Mouse (Mus musculus): ENCODE data around the gene Tmem107. TPM values are rescaled to one million over a fixed set of nuclear protein-coding genes. Genes with fewer than 3 reads are reported as not detected.
A peak's percentile ranks its signal among the peaks of the same experiment; 100 is the strongest.

Gene Tmem107
- polyA plus RNA-seq, 1 experiment from 2014 or later, result 48.2 TPM

- H3K9me3 ChIP-seq, result no peaks in the 10 kb centered on the region
- no peak overlapping the region for H3K4me3 ChIP-seq
These were observed 33.9 kb downstream of the Tmem107 start for GRCm38 (mm10) chr11:69104487-69104886.

GRCm38 (mm10) chr11:69105227-69105626, 34.6 kb downstream of the Tmem107 start:
- H3K27me3 ChIP-seq, result no peaks in the 10 kb centered on the region

More at GRCm38 (mm10) chr11:69104487-69104886, 33.9 kb downstream of the Tmem107 start:
- no peak overlapping the region for H3K9ac ChIP-seq
- 89% methylated on average over 14 of the region's 14 CpGs for WGBS
- H3K27me3 ChIP-seq, result no peaks in the 10 kb centered on the region
- peaks cover 91% of the 10 kb centered on the region for H3K36me3 ChIP-seq
- ATAC-seq (ENCODE audit: insufficient number of reproducible peaks, insufficient read depth, low FRiP score, low TSS enrichment, low read depth), result no peak
- no peak overlapping the region for H3K27ac ChIP-seq
- peaks cover 16% of the 10 kb centered on the region for H3K4me1 ChIP-seq
- no peak overlapping the region for H3K4me2 ChIP-seq

GRCm38 (mm10) chr11:69105796-69106195, 35.2 kb downstream of the Tmem107 start:
- no peak overlapping the region for H3K4me3 ChIP-seq
- no peak overlapping the region for H3K9ac ChIP-seq
- peaks cover 8% of the 10 kb centered on the region for H3K4me1 ChIP-seq
- no peaks in the 10 kb centered on the region for H3K9me3 ChIP-seq
- 76% methylated on average over 2 of the region's 2 CpGs for WGBS
- no peaks in the 10 kb centered on the region for H3K27me3 ChIP-seq
- peaks cover 89% of the 10 kb centered on the region for H3K36me3 ChIP-seq
- ATAC-seq (ENCODE audit: insufficient number of reproducible peaks, insufficient read depth, low FRiP score, low TSS enrichment, low read depth), result no peak
- H3K27ac ChIP-seq, result no peak overlapping the region
- H3K4me2 ChIP-seq, result no peak overlapping the region

More at GRCm38 (mm10) chr11:69105227-69105626, 34.6 kb downstream of the Tmem107 start:
- Histone ChIP-seq H3K4me2 (no peak overlapping the region), H3K9me3 (no peaks in the 10 kb centered on the region), H3K4me3 (no peak overlapping the region), H3K4me1 (peaks cover 14% of the 10 kb centered on the region), H3K36me3 (peaks cover 93% of the 10 kb centered on the region), H3K27ac (no peak overlapping the region), H3K9ac (no peak overlapping the region)
- no peak for ATAC-seq (ENCODE audit: insufficient number of reproducible peaks, insufficient read depth, low FRiP score, low TSS enrichment, low read depth)
- WGBS, result 96% methylated on average over 6 of the region's 6 CpGs

- no peak for ATAC-seq (ENCODE audit: insufficient number of reproducible peaks, insufficient read depth, low FRiP score, low TSS enrichment, low read depth)
- Histone ChIP-seq H3K9ac (no peak overlapping the region), H3K36me3 (peaks cover 84% of the 10 kb centered on the region), H3K9me3 (no peaks in the 10 kb centered on the region), H3K27ac (no peak overlapping the region), H3K4me3 (no peak overlapping the region), H3K4me1 (peaks cover 8% of the 10 kb centered on the region), H3K4me2 (no peak overlapping the region), H3K27me3 (no peaks in the 10 kb centered on the region)
- WGBS, result 87% methylated on average over 11 of the region's 11 CpGs
These were observed 35.7 kb downstream of the Tmem107 start for GRCm38 (mm10) chr11:69106299-69106698.

- peaks cover 79% of the 10 kb centered on the region for H3K36me3 ChIP-seq
- 86% methylated on average over 11 of the region's 11 CpGs for WGBS
- no peaks in the 10 kb centered on the region for H3K9me3 ChIP-seq
These were observed 36.2 kb downstream of the Tmem107 start for GRCm38 (mm10) chr11:69106842-69107241.

GRCm38 (mm10) chr11:69107676-69108075, 37.1 kb downstream of the Tmem107 start:
- Histone ChIP-seq H3K9ac (no peak overlapping the region), H3K27ac (no peak overlapping the region), H3K36me3 (peaks cover 70% of the 10 kb centered on the region), H3K27me3 (no peaks in the 10 kb centered on the region), H3K4me1 (peaks cover 8% of the 10 kb centered on the region), H3K4me2 (no peak overlapping the region), H3K4me3 (no peak overlapping the region), H3K9me3 (no peaks in the 10 kb centered on the region)
- no peak for ATAC-seq (ENCODE audit: insufficient number of reproducible peaks, insufficient read depth, low FRiP score, low TSS enrichment, low read depth)
- 89% methylated on average over 11 of the region's 11 CpGs for WGBS

More at GRCm38 (mm10) chr11:69106842-69107241, 36.2 kb downstream of the Tmem107 start:
- Histone ChIP-seq H3K4me1 (peaks cover 8% of the 10 kb centered on the region), H3K27ac (no peak overlapping the region), H3K4me3 (no peak overlapping the region), H3K9ac (no peak overlapping the region), H3K27me3 (no peaks in the 10 kb centered on the region), H3K4me2 (no peak overlapping the region)
- no peak for ATAC-seq (ENCODE audit: insufficient number of reproducible peaks, insufficient read depth, low FRiP score, low TSS enrichment, low read depth)

- Histone ChIP-seq H3K27ac (no peak overlapping the region), H3K27me3 (0 out of 2 replicates have a peak, but pooled peaks cover 5% of the 10 kb centered on the region), H3K9me3 (no peaks in the 10 kb centered on the region), H3K4me1 (peaks cover 8% of the 10 kb centered on the region), H3K36me3 (peaks cover 65% of the 10 kb centered on the region), H3K9ac (no peak overlapping the region), H3K4me3 (no peak overlapping the region), H3K4me2 (no peak overlapping the region)
- ATAC-seq (ENCODE audit: insufficient number of reproducible peaks, insufficient read depth, low FRiP score, low TSS enrichment, low read depth), result no peak
- 90% methylated on average over 9 of the region's 9 CpGs for WGBS
These were observed 37.6 kb downstream of the Tmem107 start for GRCm38 (mm10) chr11:69108223-69108622.

- H3K36me3 ChIP-seq, result peaks cover 54% of the 10 kb centered on the region
- H3K9me3 ChIP-seq, result no peaks in the 10 kb centered on the region
- no peak overlapping the region for H3K4me3 ChIP-seq
- H3K4me1 ChIP-seq, result peaks cover 8% of the 10 kb centered on the region
- no peak overlapping the region for H3K9ac ChIP-seq
- WGBS, result 83% methylated on average over 13 of the region's 13 CpGs
- peaks cover 10% of the 10 kb centered on the region; the same call in 1 of the 2 replicates for H3K27me3 ChIP-seq
- ATAC-seq (ENCODE audit: insufficient number of reproducible peaks, insufficient read depth, low FRiP score, low TSS enrichment, low read depth), result no peak
- no peak overlapping the region for H3K4me2 ChIP-seq
- no peak overlapping the region for H3K27ac ChIP-seq
These were observed 38.7 kb downstream of the Tmem107 start for GRCm38 (mm10) chr11:69109032-69109900.

- no peaks in the 10 kb centered on the region for H3K9me3 ChIP-seq
These were observed 39.9 kb downstream of the Tmem107 start for GRCm38 (mm10) chr11:69110319-69111046.

GRCm38 (mm10) chr11:69111051-69111810, 40.6 kb downstream of the Tmem107 start:
- Histone ChIP-seq H3K9me3 (no peaks in the 10 kb centered on the region), H3K27me3 (peaks cover 16% of the 10 kb centered on the region; the same call in 1 of the 2 replicates), H3K36me3 (peaks cover 35% of the 10 kb centered on the region), H3K4me2 (peak overlapping the region; percentile 60), H3K4me3 (peak overlapping the region; percentile 47), H3K27ac (peak overlapping the region; percentile 19; the same call in 1 of the 2 replicates), H3K4me1 (peaks cover 8% of the 10 kb centered on the region), H3K9ac (peak overlapping the region; percentile 62)
- 5% methylated on average over 21 of the region's 21 CpGs for WGBS
- ATAC-seq (ENCODE audit: insufficient number of reproducible peaks, insufficient read depth, low FRiP score, low TSS enrichment, low read depth), result no peak

More at GRCm38 (mm10) chr11:69110319-69111046, 39.9 kb downstream of the Tmem107 start:
- H3K27me3 ChIP-seq, result peaks cover 12% of the 10 kb centered on the region; the same call in 1 of the 2 replicates
- peaks cover 42% of the 10 kb centered on the region for H3K36me3 ChIP-seq
- no peak; the same call in 1 of the 2 replicates for ATAC-seq (ENCODE audit: insufficient number of reproducible peaks, insufficient read depth, low FRiP score, low TSS enrichment, low read depth)
- peak overlapping the region; percentile 62 for H3K9ac ChIP-seq
- WGBS, result under 1% methylated on average over 30 of the region's 30 CpGs
- peak overlapping the region; percentile 22; the same call in 1 of the 2 replicates for H3K27ac ChIP-seq
- H3K4me1 ChIP-seq, result peaks cover 8% of the 10 kb centered on the region
- peak overlapping the region; percentile 47 for H3K4me3 ChIP-seq
- peak overlapping the region; percentile 60 for H3K4me2 ChIP-seq

GRCm38 (mm10) chr11:69111865-69112264, 41.3 kb downstream of the Tmem107 start:
- Histone ChIP-seq H3K4me1 (peaks cover 8% of the 10 kb centered on the region), H3K27ac (no peak overlapping the region), H3K4me3 (peak overlapping the region; percentile 47), H3K27me3 (peaks cover 16% of the 10 kb centered on the region), H3K9ac (peak overlapping the region; percentile 62; the same call in 1 of the 2 replicates), H3K4me2 (peak overlapping the region; percentile 60), H3K9me3 (no peaks in the 10 kb centered on the region), H3K36me3 (peaks cover 28% of the 10 kb centered on the region)
- no peak for ATAC-seq (ENCODE audit: insufficient number of reproducible peaks, insufficient read depth, low FRiP score, low TSS enrichment, low read depth)
- WGBS, result 65% methylated on average over 4 of the region's 4 CpGs

All from embryonic facial prominence, embryonic 13.5 days (tissue).